Mouse (Mus musculus): Measurements from ENCODE around the gene Wdr90.
A peak's percentile ranks its signal among the peaks of the same experiment; 100 is the strongest.

Gene Wdr90

DNA sequence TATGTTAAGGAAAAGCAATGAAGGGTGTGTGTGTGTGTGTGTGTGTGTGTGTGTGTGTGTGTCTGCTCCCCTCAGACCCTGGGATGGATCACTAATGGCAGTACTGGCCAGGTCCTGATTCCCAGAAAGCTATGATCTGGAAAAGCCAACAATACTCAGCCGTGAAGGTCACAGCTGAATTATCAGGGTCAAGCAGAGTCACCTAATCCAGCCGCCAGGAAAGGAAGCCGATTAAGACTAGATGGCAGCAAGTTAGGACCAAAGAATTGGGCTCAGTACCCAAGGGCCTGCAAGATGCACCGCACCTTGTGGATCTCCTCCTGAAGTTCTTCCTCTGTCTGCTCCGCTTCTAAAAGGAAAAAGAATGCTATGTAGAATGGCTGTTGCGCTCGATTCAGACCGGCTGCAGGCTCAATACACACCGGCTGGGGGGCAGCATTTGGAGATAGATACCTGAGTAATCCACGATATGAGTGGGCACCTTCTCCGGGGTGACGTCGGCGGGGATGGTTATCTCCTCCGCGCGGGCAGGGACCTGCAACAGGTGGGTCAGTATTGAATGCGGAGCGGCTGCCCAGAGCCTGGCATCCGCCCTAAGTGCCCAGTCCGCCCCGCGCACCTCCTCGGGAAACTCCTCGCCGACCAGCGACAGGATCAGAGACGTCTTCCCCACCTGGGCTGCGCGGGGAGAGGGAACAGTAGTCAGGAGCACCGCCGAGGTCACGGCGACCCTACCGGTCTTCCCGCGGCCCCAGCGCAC, 17.5 kb downstream of the Wdr90 start:
- DNase-seq (ENCODE audit: low spot score): no peak

DNA sequence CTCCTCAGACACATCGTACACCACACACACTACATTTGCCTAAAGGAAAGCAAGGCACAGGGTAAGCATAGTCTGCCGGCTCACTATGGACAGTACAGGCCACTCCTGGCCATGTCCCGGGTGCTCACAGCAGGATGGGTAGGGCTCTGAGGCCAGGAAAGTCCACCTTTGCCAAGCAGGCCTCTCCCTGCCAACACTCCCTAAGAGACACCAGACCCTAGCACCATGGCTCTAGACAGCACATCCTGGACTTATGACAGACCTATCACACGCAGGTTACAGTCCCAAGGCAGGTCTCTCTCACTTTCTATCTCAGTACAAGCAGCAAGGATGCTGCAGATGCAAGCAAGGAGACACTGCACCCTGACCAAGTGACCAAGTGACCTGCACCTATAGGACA, 18.2 kb downstream of the Wdr90 start:
- no peak for DNase-seq (ENCODE audit: low spot score)

DNA sequence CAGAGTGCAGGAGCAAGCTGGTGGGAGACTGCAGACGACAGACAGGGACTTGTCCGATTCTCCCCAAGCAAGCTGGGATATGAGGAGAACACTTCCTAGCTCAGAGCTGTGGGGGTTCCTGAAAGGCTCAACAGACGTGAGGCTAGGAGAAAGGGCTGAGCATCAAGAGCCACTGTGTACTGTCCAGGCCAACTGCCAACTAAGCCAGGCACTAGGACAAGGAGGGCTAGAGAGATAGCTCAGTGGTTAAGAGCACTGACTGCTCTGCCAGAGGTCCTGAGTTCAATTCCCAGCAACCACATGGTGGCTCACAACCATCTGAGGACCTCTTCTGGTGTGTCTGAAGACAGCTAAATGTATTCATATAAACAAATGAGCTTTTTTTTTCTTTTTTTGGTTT, 18.8 kb downstream of the Wdr90 start:
- DNase-seq (ENCODE audit: low spot score): no peak

DNA sequence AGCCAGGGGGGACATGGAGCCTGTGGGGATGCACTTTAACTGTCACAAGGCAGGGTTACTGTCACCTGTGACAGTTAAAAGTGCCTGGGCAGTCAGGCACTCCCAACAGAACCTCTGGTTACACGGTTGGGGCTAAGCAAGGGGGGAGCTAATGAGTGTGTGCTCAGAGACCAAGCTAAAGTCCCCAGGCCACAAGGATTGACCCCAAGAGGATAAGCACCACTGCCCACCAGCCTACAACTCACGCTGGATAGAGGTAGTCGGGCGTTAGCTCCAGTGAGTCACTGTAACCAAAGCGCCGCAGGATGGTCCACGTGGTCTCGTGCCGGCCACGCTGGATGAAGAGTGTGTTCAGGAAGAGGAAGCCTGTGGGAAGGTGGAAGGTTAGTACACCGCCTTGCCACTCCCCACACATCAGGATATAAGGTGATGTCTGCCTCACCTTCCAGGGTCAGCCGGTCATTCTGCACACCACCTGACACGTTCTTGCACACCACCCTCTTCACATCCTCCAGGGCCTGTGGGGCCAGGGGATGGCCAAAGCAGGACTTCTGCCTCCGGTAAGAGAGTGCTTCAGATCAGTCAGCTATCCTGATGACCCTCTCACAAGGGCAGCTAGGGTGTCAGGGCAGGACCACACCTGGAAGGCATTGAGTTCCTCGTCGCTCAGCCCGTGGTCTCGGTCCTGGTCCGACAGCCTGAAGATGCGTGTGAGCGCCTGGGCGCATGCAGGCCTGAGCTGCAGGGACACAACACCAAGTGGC, 20.0 kb downstream of the Wdr90 start, which contains the start of gene Gm20683:
TSS of gene Gm20683 (minus strand) at position 647 of the 764 bp plus-strand sequence.
- no peak for DNase-seq (ENCODE audit: low spot score)

DNA sequence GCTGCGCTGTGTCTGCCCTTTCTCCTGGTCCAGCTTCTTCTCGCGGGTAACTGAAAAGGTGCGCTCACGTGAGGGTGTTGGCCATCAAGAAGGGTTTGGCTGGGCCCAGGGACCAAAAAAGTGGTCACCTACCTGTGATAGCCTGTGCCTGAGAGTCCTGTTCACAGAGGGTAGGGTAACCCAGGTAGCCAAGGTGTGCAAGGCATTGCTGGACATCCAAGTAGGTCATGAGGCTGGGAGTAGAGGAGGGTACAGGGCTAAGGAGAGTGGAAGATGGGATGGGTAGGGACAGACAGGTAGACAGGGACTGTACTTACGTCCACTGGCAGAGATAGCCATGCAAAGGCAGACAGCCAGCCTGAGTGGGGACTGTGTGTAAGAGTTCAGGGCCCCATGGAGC, 20.8 kb downstream of the Wdr90 start:
- no peak for DNase-seq (ENCODE audit: low spot score)

DNA sequence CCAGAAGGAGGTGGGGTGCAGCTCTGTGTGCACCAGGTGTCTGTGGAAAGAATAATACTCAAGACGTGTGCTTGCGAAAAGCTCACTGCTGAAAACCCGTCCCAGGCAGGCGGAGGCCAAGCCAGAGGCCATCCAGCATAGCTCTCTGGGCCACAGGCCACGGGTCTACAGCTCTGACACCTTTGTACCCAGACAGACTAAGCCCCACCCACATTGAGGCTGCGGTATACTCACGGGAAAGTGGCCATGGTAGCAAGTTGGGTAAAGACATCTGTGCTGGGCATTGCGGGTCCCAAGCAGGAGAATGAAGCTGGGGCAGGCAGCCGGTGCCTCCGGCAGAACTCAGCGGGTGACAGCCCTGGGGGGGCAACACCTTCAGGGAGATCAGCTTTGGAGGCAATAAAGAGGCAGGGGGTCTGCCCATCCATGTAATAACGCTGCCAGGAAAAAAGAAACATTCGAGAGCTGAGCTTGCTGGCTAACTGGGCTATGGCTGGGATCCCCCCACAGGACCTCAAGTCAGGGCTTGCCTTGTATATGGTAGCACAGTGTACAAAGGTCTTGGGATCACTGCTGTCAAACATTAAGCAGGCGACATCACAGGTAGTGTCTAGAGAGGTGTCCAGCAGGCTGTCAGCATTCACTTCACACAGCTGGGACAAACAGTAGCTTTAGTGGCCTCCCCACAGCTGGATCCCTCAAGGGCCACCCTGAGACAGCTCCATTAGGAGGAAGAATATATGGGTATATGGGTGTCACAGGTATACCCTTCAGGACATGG, 21.7 kb downstream of the Wdr90 start:
- DNase-seq (ENCODE audit: low spot score): no peak

DNA sequence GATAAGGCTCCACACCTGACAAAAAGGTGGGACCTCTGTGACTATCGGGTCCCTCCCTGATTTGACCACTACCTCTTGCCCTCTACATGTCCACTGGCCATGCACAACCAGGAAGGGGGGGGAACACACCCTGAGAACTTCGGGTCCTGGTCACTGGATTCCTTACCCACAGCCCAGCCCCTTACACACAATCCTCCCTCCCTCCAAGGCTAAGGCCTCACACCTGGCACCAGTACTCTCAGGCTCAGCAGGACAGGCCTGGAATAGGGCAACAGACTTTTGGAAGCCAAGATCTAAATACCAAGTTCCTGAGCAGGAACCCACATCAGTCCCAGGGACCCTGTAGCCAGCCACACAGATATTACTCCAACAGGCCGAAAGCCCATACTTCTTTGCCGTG, 22.4 kb downstream of the Wdr90 start:
- DNase-seq (ENCODE audit: low spot score): no peak

DNA sequence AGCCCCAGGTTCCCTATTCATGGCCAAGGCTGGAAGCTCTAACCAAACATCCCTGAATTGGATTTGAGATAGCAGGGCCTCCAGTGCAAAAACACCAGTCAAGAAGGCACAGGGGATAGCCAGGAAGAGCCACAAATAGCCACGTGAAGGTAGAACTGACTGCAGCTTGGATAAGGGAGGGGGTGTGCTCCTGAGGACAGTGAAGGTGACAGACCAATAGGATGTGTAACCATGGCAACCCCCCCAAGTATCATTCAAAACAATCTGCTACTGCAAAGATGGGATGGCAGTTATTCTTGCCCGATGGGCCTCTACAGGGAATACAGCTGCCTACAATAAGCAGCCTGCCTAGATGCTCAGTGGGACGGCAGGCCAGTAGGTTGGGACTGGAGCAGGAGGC, 23.8 kb downstream of the Wdr90 start:
- no peak for DNase-seq (ENCODE audit: low spot score)

DNA sequence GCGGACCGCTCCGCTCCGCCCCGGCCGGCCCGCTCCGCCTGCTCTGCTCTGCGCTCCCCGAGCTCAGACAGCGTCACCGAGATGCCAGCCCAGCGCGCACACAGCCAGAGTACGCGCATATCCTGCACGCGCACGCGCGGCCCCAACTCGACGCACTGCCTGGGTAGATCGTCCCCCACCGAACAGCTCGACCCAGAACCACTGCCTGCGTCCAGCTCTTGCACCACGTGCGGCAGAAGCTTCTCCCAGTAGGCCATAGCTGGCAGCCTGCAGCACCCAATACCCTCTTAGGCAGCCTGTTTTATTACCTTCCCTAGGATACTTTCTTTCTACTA, 24.3 kb downstream of the Wdr90 start, which contains the start of gene Rhbdl1:
TSS of gene Rhbdl1 (minus strand) at position 220 of the 335 bp plus-strand sequence.
- DNase-seq (ENCODE audit: low spot score): peak; percentile 84

DNA sequence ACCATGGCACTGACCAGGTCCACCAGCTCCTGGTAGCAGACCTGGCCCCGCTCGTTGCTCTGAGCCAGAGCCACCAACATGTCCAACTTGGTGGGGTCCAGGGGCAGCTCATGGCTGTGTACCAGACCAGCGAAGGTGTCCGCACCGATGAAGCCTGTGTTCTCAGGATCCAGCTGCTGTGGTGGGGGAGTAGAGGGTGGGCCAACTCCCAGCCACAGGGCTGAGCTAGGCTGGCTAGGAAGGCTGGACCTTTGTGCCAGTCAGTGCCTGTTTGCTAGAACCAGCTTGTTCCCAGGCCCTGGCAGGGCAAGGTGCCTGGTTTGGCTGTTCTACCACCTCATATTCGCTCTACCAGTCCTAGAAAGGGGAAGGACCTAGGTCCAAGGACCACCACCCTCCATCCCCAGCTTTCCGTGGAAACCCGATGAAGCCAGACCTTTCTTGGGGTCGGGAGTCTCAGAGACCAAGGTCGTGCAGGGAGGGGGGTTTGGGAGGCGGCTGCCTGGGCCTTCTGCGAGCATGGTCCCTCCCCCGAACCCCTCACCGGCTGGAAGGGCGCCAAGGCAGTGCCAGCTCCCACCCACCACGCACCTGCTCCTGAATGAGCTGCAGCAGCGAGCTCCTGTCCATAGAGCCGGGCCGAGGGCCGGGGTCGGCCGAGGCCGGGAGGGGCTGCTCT, 24.8 kb downstream of the Wdr90 start:
- no peak for DNase-seq (ENCODE audit: low spot score)

DNA sequence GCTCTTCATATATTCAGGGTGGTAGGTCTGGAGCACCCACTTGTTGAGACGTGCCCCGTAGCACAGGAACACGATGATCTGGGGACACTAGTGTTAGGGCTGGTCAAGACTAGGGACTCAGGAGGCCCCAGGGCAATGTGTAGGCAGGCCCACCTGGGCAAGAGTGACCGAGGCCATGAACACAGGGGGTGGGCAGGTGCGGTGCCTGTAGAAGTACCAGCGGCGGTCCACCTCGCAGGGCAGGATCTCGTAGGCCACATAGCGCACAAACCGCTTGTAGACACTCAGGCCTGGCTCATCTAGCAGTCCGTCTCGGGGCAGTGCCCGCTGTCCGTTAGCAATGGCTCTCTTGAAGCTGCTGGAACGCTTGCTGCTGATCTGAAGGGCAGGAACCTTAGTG, 25.5 kb downstream of the Wdr90 start:
- DNase-seq (ENCODE audit: low spot score): no peak

DNA sequence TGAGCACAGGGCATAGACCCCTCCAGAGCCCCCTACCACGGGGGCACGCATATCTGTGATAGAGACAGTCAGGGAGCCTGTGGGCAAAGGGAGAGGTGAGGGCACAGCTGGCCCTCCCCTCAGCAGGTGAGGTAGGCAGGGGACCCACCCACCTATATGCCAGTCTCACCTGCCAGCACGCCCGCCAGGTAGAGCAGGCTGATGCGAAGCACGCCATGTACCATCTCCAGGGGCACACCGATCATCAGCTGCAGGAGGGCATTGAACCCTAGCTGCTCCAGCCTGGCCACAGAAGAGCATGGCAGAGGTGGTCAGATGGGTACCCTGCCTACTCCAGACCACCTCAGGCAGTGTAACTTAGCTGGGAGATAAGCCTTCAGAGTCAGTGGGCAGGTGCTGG, 26.0 kb downstream of the Wdr90 start:
- DNase-seq (ENCODE audit: low spot score): no peak

DNA sequence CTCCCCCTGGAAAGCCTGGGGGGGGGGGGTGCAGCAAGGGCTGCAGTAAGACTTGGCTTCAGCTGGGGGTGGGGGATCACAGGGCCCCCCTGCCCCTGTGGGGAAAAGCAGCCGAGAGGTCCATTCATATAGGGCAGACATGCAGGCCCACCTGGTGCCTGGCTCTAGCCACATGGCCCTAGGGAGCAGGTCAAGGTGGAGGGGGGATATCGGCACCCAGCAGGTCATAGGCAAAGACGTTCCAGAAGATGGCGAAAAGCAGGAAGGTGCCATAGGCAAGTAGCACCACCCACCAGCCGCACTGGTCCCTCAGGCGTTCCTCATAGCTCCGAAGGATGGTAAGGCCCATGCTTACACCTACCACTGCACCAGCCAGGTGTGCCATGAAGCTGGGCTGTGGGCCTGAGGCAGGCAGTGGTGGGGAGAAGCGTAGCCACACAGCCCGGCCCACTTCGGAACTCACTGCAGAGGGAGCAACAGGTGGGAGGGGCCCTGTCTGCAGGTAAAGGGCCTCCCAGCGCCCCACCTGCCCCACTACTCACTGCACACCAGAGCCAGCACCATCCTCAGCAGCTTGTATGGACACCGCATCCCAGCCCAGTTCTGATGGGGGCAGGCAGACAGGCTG, 26.6 kb downstream of the Wdr90 start:
- DNase-seq (ENCODE audit: low spot score): no peak

DNA sequence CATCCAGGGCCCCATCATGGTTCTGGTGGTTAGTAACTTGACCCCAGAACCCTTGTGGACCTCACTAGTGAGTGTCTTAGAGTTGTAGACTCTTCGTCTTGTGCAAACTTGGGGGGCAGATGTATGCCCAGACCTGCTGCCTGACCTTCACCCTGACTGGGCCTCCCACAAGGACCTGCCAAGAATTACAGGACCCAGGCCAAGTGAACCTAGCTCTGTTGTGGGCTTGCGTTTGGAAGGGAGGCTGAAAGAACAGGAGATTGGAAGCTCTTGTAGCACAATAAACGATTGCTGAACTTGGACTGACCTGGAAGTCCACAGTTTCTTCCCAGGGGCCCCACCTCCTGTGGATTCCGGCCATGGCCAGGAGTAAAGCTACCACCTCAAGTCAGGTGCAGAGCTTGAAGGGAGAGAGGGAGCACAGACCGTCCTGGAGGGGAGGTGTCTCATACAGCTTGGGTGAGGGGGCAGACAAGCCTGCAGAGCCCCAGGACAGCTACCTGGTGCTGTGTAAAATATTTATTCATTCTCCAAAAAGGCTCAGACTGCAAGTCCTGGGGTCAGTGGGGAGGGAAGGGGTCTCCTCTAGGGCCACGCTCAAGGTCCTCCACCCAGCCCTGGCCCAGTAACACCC, 27.2 kb downstream of the Wdr90 start:
- no peak for DNase-seq (ENCODE audit: low spot score)

DNA sequence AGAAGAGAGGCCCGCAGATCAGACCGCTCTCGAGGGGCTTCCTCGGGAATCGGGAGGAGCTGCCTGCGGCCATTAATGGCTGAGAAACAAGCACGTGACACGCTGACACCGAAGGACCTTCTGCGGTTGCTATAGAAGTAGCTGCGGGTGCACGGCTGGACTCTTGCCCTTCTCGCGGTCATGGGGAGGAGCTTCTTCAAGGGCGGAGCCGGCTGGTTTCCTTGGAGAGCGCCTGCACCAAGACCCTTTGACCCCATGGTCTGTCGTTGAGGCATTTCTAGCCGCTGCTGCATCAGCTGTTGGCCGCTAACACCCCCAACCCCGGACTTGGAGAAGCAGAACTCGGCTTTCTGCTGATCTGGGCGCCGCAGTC, 28.0 kb downstream of the Wdr90 start, which contains the start of gene Stub1:
TSS of gene Stub1 (minus strand) at position 114 of the 373 bp plus-strand sequence.
- DNase-seq (ENCODE audit: low spot score): peak; percentile 98

DNA sequence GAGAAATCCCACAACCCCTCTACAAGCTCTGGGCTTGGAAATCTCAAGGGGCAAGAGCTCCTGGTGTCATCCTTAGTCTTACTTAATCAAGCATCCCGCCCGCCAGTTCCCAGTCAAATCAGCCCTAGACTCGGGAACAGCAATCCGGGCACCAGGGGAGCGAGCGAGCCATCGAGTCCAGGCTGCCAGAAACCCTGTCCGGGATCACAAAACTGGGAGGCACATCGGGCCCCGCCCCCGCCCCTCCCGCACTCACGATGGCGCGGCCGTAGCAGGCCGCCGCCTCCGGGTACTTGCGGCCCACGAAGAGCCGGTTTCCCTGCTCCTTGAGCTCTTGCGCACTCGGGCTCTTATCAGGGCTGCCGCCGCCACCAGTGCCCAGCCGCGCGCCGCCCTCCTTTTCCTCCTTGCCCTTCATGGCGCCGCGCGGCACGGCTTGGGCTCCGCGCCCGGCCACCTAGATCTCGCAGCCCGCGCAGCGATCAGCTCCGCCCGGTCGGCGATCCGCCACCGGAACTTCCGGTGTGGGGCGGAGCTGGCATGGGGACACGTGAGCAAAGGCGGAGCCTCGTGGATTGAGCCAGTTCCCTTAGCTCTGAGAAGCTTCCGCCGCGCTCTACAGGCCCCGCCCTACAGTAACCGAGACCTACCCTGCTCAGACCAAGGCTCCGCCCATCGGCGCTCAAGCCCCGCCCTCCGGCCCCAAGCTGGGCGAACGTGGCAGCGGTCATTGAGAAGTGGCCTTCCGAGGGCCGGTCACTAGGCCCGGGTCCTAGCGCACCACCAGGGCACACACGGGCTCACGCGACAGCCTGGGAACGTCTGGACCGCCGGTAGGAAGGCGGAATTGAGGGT, 28.6 kb downstream of the Wdr90 start:
- peak; percentile 99 for DNase-seq (ENCODE audit: low spot score)

DNA sequence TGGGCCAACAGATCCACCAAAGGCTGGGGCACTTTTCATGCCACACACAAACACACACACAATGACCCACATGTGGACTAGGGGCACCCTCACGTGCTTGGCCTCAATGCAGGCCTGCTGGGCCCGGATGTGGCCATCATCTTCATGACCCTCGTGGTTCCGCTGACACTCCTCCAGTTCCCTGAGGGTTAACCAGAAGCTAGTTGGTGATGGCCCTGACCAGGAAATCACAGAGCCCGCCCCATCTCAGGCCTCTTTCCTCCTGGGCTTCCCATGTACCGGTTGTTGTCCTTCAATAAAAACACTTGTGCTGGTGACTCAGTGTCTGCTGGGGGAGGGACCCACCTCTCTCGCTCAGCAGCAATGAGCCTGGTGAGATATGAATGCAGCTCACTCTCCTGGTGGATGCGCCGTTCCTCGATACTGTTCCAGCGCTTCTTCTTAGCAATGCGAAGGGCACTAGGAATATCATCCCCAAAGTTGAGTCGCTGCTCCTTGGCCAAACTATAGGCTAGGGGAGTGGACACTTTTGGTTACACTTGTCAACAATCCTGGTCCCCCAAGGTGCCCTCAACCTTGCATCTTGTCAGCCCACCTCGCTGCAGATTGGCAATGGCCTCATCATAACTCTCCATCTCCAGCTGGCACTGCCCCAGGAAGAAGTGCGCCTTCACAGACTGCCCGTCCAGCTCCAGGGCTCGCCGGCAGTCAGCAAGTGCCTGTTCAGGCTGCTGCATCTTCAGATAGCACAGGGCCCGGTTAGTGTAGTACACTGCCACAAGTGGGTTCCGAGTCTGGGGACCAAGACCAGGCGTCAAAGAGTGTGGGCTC, 29.6 kb downstream of the Wdr90 start:
- DNase-seq (ENCODE audit: low spot score): no peak

DNA sequence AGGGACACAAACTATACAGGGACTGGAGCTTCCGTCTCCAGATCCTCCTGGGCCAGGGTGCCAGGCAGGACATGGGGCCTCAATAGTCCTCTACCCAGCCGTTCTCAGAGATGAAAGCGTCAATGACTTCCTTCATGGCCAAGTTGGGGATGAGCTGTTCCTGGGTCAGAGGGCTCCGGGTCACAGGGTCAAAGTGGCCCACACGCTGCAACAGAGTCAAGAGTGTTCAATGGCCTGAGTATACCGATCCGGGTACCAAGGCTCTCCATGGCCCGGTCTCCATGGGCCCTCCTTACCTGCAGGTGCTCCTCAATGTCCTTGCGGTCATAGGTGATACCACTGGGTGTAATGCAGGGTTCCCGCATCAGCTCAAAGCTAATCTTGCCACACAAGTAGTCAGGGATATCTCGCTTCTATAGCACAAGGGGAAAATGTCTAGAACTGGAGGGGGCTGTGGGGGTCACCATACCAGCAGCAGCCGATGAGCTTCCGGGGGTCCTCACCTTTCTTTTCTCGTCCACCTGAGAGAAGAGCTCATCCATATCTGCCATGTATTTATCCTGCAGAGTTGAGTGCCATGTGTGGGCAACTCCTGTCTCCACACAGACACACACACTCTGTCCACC, 30.4 kb downstream of the Wdr90 start:
- DNase-seq (ENCODE audit: low spot score): no peak

DNA sequence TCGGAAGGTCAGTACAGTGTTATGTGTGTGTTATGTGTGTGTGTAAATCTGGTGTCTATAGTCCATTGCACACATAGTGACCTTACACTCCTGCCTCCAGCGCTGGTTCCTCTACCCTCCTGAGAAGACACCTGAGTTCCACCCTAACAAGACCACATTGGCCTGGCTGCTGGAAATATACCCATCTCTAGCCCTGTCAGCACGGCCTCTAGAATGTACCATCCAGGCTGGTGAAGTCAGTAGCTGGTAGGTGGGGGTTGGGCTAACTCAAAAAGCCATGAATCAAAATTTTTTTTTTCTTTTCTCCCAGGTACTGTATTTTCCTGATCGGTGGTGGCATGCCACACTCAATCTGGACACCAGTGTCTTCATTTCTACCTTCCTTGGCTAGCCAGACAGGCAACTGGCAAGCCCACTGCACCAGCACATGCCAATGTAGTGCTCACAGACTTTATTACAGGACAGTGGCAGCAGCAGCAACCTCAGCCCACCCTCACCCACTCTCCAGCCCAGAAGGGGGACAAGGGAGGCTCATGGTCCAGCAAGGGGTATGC, 31.0 kb downstream of the Wdr90 start:
- DNase-seq (ENCODE audit: low spot score): no peak

Data from embryo, embryonic 10 days (tissue).